Comparison of ENCODE assay signal across 7 mouse cellular contexts in genomic region chr1:54665582-54666405, GRCm38 (mm10).
DNase-seq lines count a peak whose midpoint lies in the region; ATAC-seq and TF ChIP-seq lines count a peak whose summit lies in the region.

No protein-coding gene starts in this region.

- no peak for TF ChIP-seq CTCF in thymus, adult 2 months (IDR thresholded peaks at IDR 0.05; ENCODE audit: borderline replicate concordance, control insufficient read depth, extremely low read depth, insufficient read depth, low read length, poor library complexity)

- H3K9ac ChIP-seq in lung, embryonic 16.5 days (ENCODE audit: low read length): no peak overlapping the region

- no peak overlapping the region for H3K4me3 ChIP-seq in thymus, adult 2 months (ENCODE audit: control insufficient read depth, insufficient read depth, low read length)
- no peak overlapping the region for H3K4me3 ChIP-seq in embryonic facial prominence, embryonic 10.5 days
- H3K4me3 ChIP-seq in lung, embryonic 16.5 days (ENCODE audit: low read length): no peak overlapping the region

- DNase-seq in thymus, adult 2 months: peak; percentile 24
- no peak for DNase-seq in thymus, adult 18-20 months
- peak; percentile 17 to 38 for DNase-seq in adrenal gland, postnatal 36 days
- peak; percentile 23 for DNase-seq in embryonic facial prominence, embryonic 10.5 days (ENCODE audit: low spot score)
- DNase-seq in hindlimb bud, embryonic 11.5 days (ENCODE audit: extremely low spot score, low read depth, low spot score): peak; percentile 47
- peak; percentile 84 for DNase-seq in retina, postnatal 1 day

- H3K27me3 ChIP-seq in thymus, adult 2 months (ENCODE audit: control insufficient read depth, insufficient read depth, low read length): no peaks in the 10 kb centered on the region
- no peaks in the 10 kb centered on the region for H3K27me3 ChIP-seq in embryonic facial prominence, embryonic 10.5 days (replicated peaks; ENCODE audit: low read depth, poor library complexity, severe bottlenecking)
- no peaks in the 10 kb centered on the region for H3K27me3 ChIP-seq in lung, embryonic 16.5 days (ENCODE audit: control insufficient read depth, insufficient read depth, low read depth, low read length)

- no peaks in the 10 kb centered on the region for H3K4me1 ChIP-seq in thymus, adult 2 months (replicated peaks; ENCODE audit: control insufficient read depth, insufficient read depth, low read length)
- H3K4me1 ChIP-seq in embryonic facial prominence, embryonic 10.5 days: peaks cover 4% of the 10 kb centered on the region; the same call in 1 of the 2 replicates
- H3K4me1 ChIP-seq in lung, embryonic 16.5 days (replicated peaks; ENCODE audit: control insufficient read depth, insufficient read depth, low read length): no peaks in the 10 kb centered on the region

- no peak overlapping the region; the same call in 1 of the 2 replicates for H3K27ac ChIP-seq in thymus, adult 2 months (ENCODE audit: control insufficient read depth, insufficient read depth, low read length)
- no peak overlapping the region for H3K27ac ChIP-seq in embryonic facial prominence, embryonic 10.5 days (replicated peaks)
- H3K27ac ChIP-seq in lung, embryonic 16.5 days (ENCODE audit: low read length): no peak overlapping the region

- no peak for TF ChIP-seq POLR2A in thymus, adult 2 months (IDR thresholded peaks at IDR 0.05; ENCODE audit: control insufficient read depth, extremely low read depth, insufficient read depth, low read length, poor library complexity)

- H3K4me2 ChIP-seq in lung, embryonic 16.5 days (ENCODE audit: low read depth, low read length): no peak overlapping the region

- H3K9me3 ChIP-seq in embryonic facial prominence, embryonic 10.5 days: no peaks in the 10 kb centered on the region
- H3K9me3 ChIP-seq in lung, embryonic 16.5 days (ENCODE audit: control insufficient read depth, low read length): no peaks in the 10 kb centered on the region

- peaks cover 55% of the 10 kb centered on the region for H3K36me3 ChIP-seq in thymus, adult 2 months (ENCODE audit: control insufficient read depth, insufficient read depth, low read length)
- H3K36me3 ChIP-seq in embryonic facial prominence, embryonic 10.5 days (replicated peaks): peaks cover 2% of the 10 kb centered on the region; the same call in 1 of the 2 replicates
- H3K36me3 ChIP-seq in lung, embryonic 16.5 days (ENCODE audit: control insufficient read depth, insufficient read depth, low read length): peaks cover 2% of the 10 kb centered on the region; the same call in 1 of the 2 replicates

- ATAC-seq in lung, embryonic 16.5 days (ENCODE audit: low read depth): peak; percentile 59; the same call in 1 of the 2 replicates

- 84% methylated on average over 8 of the region's 8 CpGs for WGBS in thymus, adult 2 months
- 65% methylated on average over 8 of the region's 8 CpGs for WGBS in embryonic facial prominence, embryonic 10.5 days
- 55% methylated on average over 8 of the region's 8 CpGs for WGBS in lung, embryonic 16.5 days

Comparison
In these comparisons a context has a peak if more than half of its experiments do, and no peak if none do; other contexts are left out.
1. DNase-seq: peak in thymus, adult 2 months (single experiment), adrenal gland, postnatal 36 days (2 of 2), embryonic facial prominence, embryonic 10.5 days (single experiment), hindlimb bud, embryonic 11.5 days (single experiment) and retina, postnatal 1 day (single experiment); none in thymus, adult 18-20 months (0 of 2).